Comparison of ENCODE assay signal across 12 mouse cellular contexts in the genomic region with DNA sequence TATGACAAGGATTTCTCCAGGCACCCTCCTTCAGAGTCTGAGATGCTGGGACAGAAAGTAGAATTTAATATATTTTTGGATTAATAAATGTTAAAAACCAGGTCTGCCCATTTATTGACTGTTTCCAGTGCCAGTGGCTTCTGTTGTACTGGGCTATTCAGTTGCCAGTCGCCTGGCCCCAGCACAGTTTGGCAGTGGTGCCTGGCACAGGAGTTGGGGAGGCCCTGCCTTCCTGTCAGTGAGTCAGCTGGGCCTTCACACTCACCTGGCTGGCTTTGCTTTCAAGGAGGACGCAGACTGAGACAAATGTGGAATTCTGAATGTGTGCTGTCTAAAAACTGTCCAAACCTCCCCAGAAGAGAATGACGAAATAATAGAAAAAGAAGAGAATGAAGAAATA.
DNase-seq lines count a peak whose midpoint lies in the region.
"Had no signal": no experiment of that assay in that cellular context is flagged by ENCODE, and none has a peak within 500 bp of the region (broad histone marks: within the 10 kb centered on the region; RNA-seq: fewer than 3 reads in every experiment).

No protein-coding gene starts in this region.

- peak; percentile 24 to 33 for DNase-seq in cerebellum, adult 18-20 months
- DNase-seq in cerebellum, adult 9-11 months = no peak
- peak; percentile 23 to 54 for DNase-seq in cerebellum, postnatal 25 days
- DNase-seq in cerebellum, postnatal 36 days = no peak
- peak; percentile 29 for DNase-seq in urinary bladder, postnatal 14 days (ENCODE audit: low spot score)
- DNase-seq in urinary bladder, adult 18-20 months (ENCODE audit: low spot score in 2 of 2) = no peak
- DNase-seq in kidney, postnatal 14 days = no peak
- DNase-seq: adrenal gland, adult 2 months; adrenal gland, postnatal 25 days; gastrocnemius, postnatal 36 days; heart, postnatal 14 days; kidney, adult 18-20 months had no signal

Comparison
In these comparisons a context has a peak if more than half of its experiments do, and no peak if none do; other contexts are left out.
1. DNase-seq: peak in cerebellum, adult 18-20 months (2 of 2), cerebellum, postnatal 25 days (2 of 2) and urinary bladder, postnatal 14 days (single experiment); none in cerebellum, adult 9-11 months (single experiment), cerebellum, postnatal 36 days (0 of 2), urinary bladder, adult 18-20 months (0 of 2) and kidney, postnatal 14 days (single experiment).